Mouse (Mus musculus) ES-Bruce4 (cell line): Measurements from ENCODE around the gene Bank1.

Experiments
- CTCF ChIP-seq: IDR thresholded peaks from one replicate; pipeline ENCODE4 v1.8.1; 2011; ENCODE audit warnings: low read depth, low read length
- POLR2A ChIP-seq: IDR thresholded peaks from one replicate; pipeline ENCODE4 v1.8.1; 2011; ENCODE audit warnings: low read length; ENCODE audit not compliant: insufficient read depth

DNA sequence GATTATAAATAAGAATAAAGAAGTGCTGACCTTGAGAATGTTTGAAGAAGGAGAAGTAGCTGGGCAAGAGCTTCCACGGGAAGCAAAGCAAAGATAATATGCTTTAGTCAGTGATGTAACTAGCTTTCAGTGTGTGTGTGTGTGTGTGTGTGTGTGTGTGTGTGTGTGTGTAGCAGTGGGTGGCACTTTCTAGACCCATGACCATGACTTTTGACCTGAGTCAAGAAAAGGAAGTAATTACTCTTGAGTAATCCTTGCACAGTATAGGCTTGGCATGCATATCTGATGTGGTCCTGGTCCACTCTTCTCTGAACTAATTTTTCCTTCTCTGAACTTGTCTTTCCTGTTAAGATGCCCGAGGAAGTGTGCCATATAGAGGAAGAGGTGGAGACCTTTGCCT lies 5.3 kb upstream of the Bank1 start:
- TF ChIP-seq CTCF (no peak), POLR2A (no peak)
